Mouse (Mus musculus): Measurements from ENCODE around the gene Cby1. TPM values are rescaled to one million over a fixed set of nuclear protein-coding genes. Genes with fewer than 3 reads are reported as not detected.

Cby1 gene
- polyA plus RNA-seq, 1 experiment from 2014 or later = 91.5 TPM

GRCm38 (mm10) chr15:79683707-79684465, 24.9 kb downstream of the Cby1 start:
- Histone ChIP-seq H3K4me1 (replicated peaks) (peaks cover 64% of the 10 kb centered on the region), H3K4me3 (peak overlapping the region; percentile 97; the same call in 1 of the 2 replicates), H3K36me3 (peaks cover 14% of the 10 kb centered on the region), H3K9me3 (no peaks in the 10 kb centered on the region), H3K27ac (no peak overlapping the region), H3K27me3 (ENCODE audit: insufficient read depth, poor library complexity, severe bottlenecking) (no peaks in the 10 kb centered on the region)
- DNase-seq (ENCODE audit: low spot score) = no peak
- WGBS = 80% methylated on average over 19 of the region's 19 CpGs

- Histone ChIP-seq H3K27ac (no peak overlapping the region), H3K4me1 (replicated peaks) (peaks cover 67% of the 10 kb centered on the region), H3K4me3 (peak overlapping the region; percentile 97), H3K9me3 (no peaks in the 10 kb centered on the region), H3K27me3 (ENCODE audit: insufficient read depth, poor library complexity, severe bottlenecking) (no peaks in the 10 kb centered on the region), H3K36me3 (peaks cover 10% of the 10 kb centered on the region; the same call in 1 of the 2 replicates)
- no peak for DNase-seq (ENCODE audit: low spot score)
- WGBS = 89% methylated on average over 6 of the region's 6 CpGs
Measured at GRCm38 (mm10) chr15:79684616-79685015, 25.6 kb downstream of the Cby1 start.

GRCm38 (mm10) chr15:79685141-79685641, 26.2 kb downstream of the Cby1 start:
- H3K4me1 ChIP-seq (replicated peaks) = peaks cover 73% of the 10 kb centered on the region
- peak overlapping the region; percentile 97 for H3K4me3 ChIP-seq
- H3K9me3 ChIP-seq = no peaks in the 10 kb centered on the region
- no peak for DNase-seq (ENCODE audit: low spot score)
- H3K27me3 ChIP-seq (ENCODE audit: insufficient read depth, poor library complexity, severe bottlenecking) = no peaks in the 10 kb centered on the region
- H3K36me3 ChIP-seq = 0 out of 2 replicates have a peak, but pooled peaks cover 8% of the 10 kb centered on the region
- 57% methylated on average over 6 of the region's 6 CpGs for WGBS
- no peak overlapping the region for H3K27ac ChIP-seq

- WGBS = 21% methylated on average over 15 of the region's 15 CpGs
- H3K27ac ChIP-seq = peak overlapping the region; percentile 56
- peaks cover 77% of the 10 kb centered on the region for H3K4me1 ChIP-seq (replicated peaks)
Measured at GRCm38 (mm10) chr15:79686046-79686869, 27.3 kb downstream of the Cby1 start.

GRCm38 (mm10) chr15:79687175-79687574, 28.2 kb downstream of the Cby1 start:
- no peak for DNase-seq (ENCODE audit: low spot score)
- H3K27ac ChIP-seq = peak overlapping the region; percentile 96
- peaks cover 82% of the 10 kb centered on the region for H3K4me1 ChIP-seq (replicated peaks)
- under 1% methylated on average over 33 of the region's 33 CpGs for WGBS
- H3K4me3 ChIP-seq = peak overlapping the region; percentile 97
- H3K9me3 ChIP-seq = no peaks in the 10 kb centered on the region
- H3K27me3 ChIP-seq (ENCODE audit: insufficient read depth, poor library complexity, severe bottlenecking) = no peaks in the 10 kb centered on the region
- H3K36me3 ChIP-seq = 0 out of 2 replicates have a peak, but pooled peaks cover 8% of the 10 kb centered on the region

More at GRCm38 (mm10) chr15:79686046-79686869, 27.3 kb downstream of the Cby1 start:
- Histone ChIP-seq H3K27me3 (ENCODE audit: insufficient read depth, poor library complexity, severe bottlenecking) (no peaks in the 10 kb centered on the region), H3K4me3 (peak overlapping the region; percentile 97), H3K36me3 (0 out of 2 replicates have a peak, but pooled peaks cover 8% of the 10 kb centered on the region), H3K9me3 (no peaks in the 10 kb centered on the region)
- DNase-seq (ENCODE audit: low spot score) = no peak

GRCm38 (mm10) chr15:79687646-79688267, 28.8 kb downstream of the Cby1 start, which contains the start of gene Josd1:
Gene Josd1, minus strand, starts transcription at chr15:79687919.
- Histone ChIP-seq H3K4me3 (peak within 1 kb of the TSS; percentile 97), H3K4me1 (replicated peaks) (peaks cover 84% of the 10 kb centered on the region), H3K36me3 (0 out of 2 replicates have a peak, but pooled peaks cover 8% of the 10 kb centered on the region), H3K9me3 (no peaks in the 10 kb centered on the region), H3K27me3 (ENCODE audit: insufficient read depth, poor library complexity, severe bottlenecking) (no peaks in the 10 kb centered on the region), H3K27ac (peak within 1 kb of the TSS; percentile 96)
- under 1% methylated on average over 72 of the region's 72 CpGs for WGBS
- peak; percentile 95 for DNase-seq (ENCODE audit: low spot score)

GRCm38 (mm10) chr15:79688268-79688956, 29.4 kb downstream of the Cby1 start:
- H3K27me3 ChIP-seq (ENCODE audit: insufficient read depth, poor library complexity, severe bottlenecking) = no peaks in the 10 kb centered on the region
- 6% methylated on average over 8 of the region's 8 CpGs for WGBS
- H3K36me3 ChIP-seq = 0 out of 2 replicates have a peak, but pooled peaks cover 4% of the 10 kb centered on the region
- no peaks in the 10 kb centered on the region for H3K9me3 ChIP-seq
- DNase-seq (ENCODE audit: low spot score) = no peak
- peak overlapping the region; percentile 96 for H3K27ac ChIP-seq
- H3K4me3 ChIP-seq = peak overlapping the region; percentile 97
- peaks cover 84% of the 10 kb centered on the region for H3K4me1 ChIP-seq (replicated peaks)

- no peak for DNase-seq (ENCODE audit: low spot score)
- H3K9me3 ChIP-seq = no peaks in the 10 kb centered on the region
- H3K27ac ChIP-seq = peak overlapping the region; percentile 93
Measured at GRCm38 (mm10) chr15:79689662-79690425, 30.8 kb downstream of the Cby1 start.

GRCm38 (mm10) chr15:79690426-79691022, 31.5 kb downstream of the Cby1 start, which contains the start of gene Gtpbp1:
Gene Gtpbp1, plus strand, starts transcription at chr15:79690845.
- WGBS = under 1% methylated on average over 45 of the region's 45 CpGs
- peak; percentile 96 for DNase-seq (ENCODE audit: low spot score)
- Histone ChIP-seq H3K4me3 (peak within 1 kb of the TSS; percentile 97), H3K4me1 (replicated peaks) (peaks cover 69% of the 10 kb centered on the region), H3K36me3 (peaks cover 20% of the 10 kb centered on the region), H3K27me3 (ENCODE audit: insufficient read depth, poor library complexity, severe bottlenecking) (no peaks in the 10 kb centered on the region), H3K9me3 (no peaks in the 10 kb centered on the region), H3K27ac (peak within 1 kb of the TSS; percentile 93)

More at GRCm38 (mm10) chr15:79689662-79690425, 30.8 kb downstream of the Cby1 start:
- Histone ChIP-seq H3K4me3 (peak overlapping the region; percentile 97), H3K36me3 (peaks cover 15% of the 10 kb centered on the region), H3K4me1 (replicated peaks) (peaks cover 75% of the 10 kb centered on the region), H3K27me3 (ENCODE audit: insufficient read depth, poor library complexity, severe bottlenecking) (no peaks in the 10 kb centered on the region)
- 16% methylated on average over 24 of the region's 24 CpGs for WGBS

- H3K4me1 ChIP-seq (replicated peaks) = peaks cover 63% of the 10 kb centered on the region
Measured at GRCm38 (mm10) chr15:79691023-79691508, 32.1 kb downstream of the Cby1 start.

GRCm38 (mm10) chr15:79692334-79692733, 33.3 kb downstream of the Cby1 start:
- Histone ChIP-seq H3K4me1 (replicated peaks) (peaks cover 62% of the 10 kb centered on the region), H3K4me3 (peak overlapping the region; percentile 97), H3K27me3 (ENCODE audit: insufficient read depth, poor library complexity, severe bottlenecking) (no peaks in the 10 kb centered on the region), H3K27ac (no peak overlapping the region), H3K36me3 (peaks cover 36% of the 10 kb centered on the region), H3K9me3 (no peaks in the 10 kb centered on the region)
- DNase-seq (ENCODE audit: low spot score) = no peak
- 90% methylated on average over 5 of the region's 5 CpGs for WGBS

More at GRCm38 (mm10) chr15:79691023-79691508, 32.1 kb downstream of the Cby1 start:
- H3K27me3 ChIP-seq (ENCODE audit: insufficient read depth, poor library complexity, severe bottlenecking) = no peaks in the 10 kb centered on the region
- WGBS = under 1% methylated on average over 53 of the region's 53 CpGs
- no peak for DNase-seq (ENCODE audit: low spot score)
- peak overlapping the region; percentile 93 for H3K27ac ChIP-seq
- H3K9me3 ChIP-seq = no peaks in the 10 kb centered on the region
- H3K4me3 ChIP-seq = peak overlapping the region; percentile 97
- H3K36me3 ChIP-seq = peaks cover 23% of the 10 kb centered on the region

Data from hindbrain, embryonic 10.5 days (tissue).